Mouse (Mus musculus) cerebellum, adult 2 months (tissue): ENCODE results near the gene Crb1.
"Not testable (repeated sequence)": the region's sequence is repeated elsewhere in the genome, so short reads cannot be mapped to it uniquely, and the experiment has no call there.

Source experiments
- CTCF ChIP-seq: fragments of 200-500 bp; IDR thresholded peaks from 2 replicates; pipeline ENCODE4 v1.5.1; 2011; ENCODE audit warnings: low read depth, mild to moderate bottlenecking, control low read depth, low read length, moderate library complexity, borderline replicate concordance; ENCODE audit not compliant: insufficient read depth
- POLR2A ChIP-seq: fragments of 200-500 bp; IDR thresholded peaks from 2 replicates; pipeline ENCODE4 v1.6.1; 2011; ENCODE audit warnings: low read length, control low read depth, borderline replicate concordance; ENCODE audit not compliant: insufficient read depth

DNA sequence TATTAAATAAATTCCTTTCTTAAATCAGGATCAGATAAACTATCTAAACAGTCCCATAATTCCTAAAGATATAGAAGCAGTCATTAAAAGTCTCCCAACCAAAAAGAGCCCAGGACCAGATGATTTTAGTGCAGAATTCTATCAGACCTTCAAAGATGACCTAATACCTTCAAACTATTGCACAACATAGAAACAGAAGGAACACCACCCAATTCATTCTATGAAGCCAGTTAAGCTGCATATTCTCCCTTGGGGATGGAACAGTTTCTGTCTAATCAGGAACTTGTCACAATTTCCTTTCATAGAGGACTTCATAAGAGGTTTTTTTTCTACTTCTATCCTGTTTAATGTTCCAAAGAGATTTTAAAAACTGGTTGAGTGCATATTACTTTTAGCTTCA lies 74.4 kb downstream of the Crb1 start:
- not testable (repeated sequence) for TF ChIP-seq POLR2A, CTCF
